Mouse (Mus musculus) neural tube, embryonic 12.5 days (tissue): ENCODE measurements around the gene Cyp2b10. TPM values are rescaled to one million over a fixed set of nuclear protein-coding genes. Genes with fewer than 3 reads are reported as not detected.
"Not testable (repeated sequence)": the region's sequence is repeated elsewhere in the genome, so short reads cannot be mapped to it uniquely, and the experiment has no call there.

Experiments
- ATAC-seq: fragments of 200-750 bp; cut with Nextera tagmentation; 2 replicates; pipeline ENCODE4 v1.8.0; 2017; ENCODE audit warnings: low read depth, mild to moderate bottlenecking, moderate TSS enrichment, moderate library complexity; ENCODE audit not compliant: low FRiP score
- H3K27ac ChIP-seq: fragments of 300-500 bp; sonication (generic); 2 replicates; pipeline ENCODE4 v1.5.1; 2016
- H3K27me3 ChIP-seq: fragments of 300-500 bp; sonication (generic); replicated peaks from 2 replicates; pipeline ENCODE4 v1.6.1; 2016; ENCODE audit warnings: mild to moderate bottlenecking
- H3K36me3 ChIP-seq: fragments of 300-500 bp; sonication (generic); 2 replicates; pipeline ENCODE4 v1.6.1; 2016; ENCODE audit warnings: mild to moderate bottlenecking
- H3K4me1 ChIP-seq: fragments of 300-500 bp; sonication (generic); 2 replicates; pipeline ENCODE4 v1.6.1; 2016
- H3K4me2 ChIP-seq: fragments of 300-500 bp; sonication (generic); replicated peaks from 2 replicates; pipeline ENCODE4 v1.6.1; 2016; ENCODE audit warnings: mild to moderate bottlenecking
- H3K4me3 ChIP-seq: fragments of 300-500 bp; sonication (generic); 2 replicates; pipeline ENCODE4 v1.5.1; 2016
- H3K9ac ChIP-seq: fragments of 300-500 bp; sonication (generic); 2 replicates; pipeline ENCODE4 v1.6.1; 2016; ENCODE audit warnings: mild to moderate bottlenecking
- H3K9me3 ChIP-seq: fragments of 300-500 bp; sonication (generic); 2 replicates; pipeline ENCODE4 v1.6.1; 2016; ENCODE audit warnings: mild to moderate bottlenecking
- WGBS: fragments of 180-500 bp; shearing (Covaris S2); methylation state at CpG from one replicate; pipeline ENCODE4 v1.1.7; 2016; 5-methylcytosine and 5-hydroxymethylcytosine counted together
- polyA plus RNA-seq: library from polyadenylated mRNA; unstranded; fragments of >200 nt; fragmentation: Nextera tagmentation; extraction: Ambion mirVana; gene quantifications from 2 replicates; pipeline ENCODE4 v1.2.1, GENCODE M21; 2016

Cyp2b10 gene
- not detected in 2 replicates for polyA plus RNA-seq

DNA sequence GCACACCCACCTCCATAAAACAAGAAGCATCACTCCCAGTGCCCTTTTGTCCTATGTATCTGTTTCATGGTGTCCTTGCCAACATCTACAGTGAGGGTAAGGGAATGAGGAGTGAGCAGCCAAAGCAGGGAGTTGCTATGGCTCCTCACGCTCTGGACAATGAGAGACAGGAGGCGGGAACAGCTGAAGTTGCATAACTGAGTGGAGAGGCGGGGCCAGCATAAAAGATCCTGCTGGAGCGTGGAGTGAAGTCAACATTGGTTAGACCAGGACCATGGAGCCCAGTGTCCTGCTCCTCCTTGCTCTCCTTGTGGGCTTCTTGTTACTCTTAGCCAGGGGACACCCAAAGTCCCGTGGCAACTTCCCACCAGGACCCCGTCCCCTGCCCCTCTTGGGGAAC is at the start of gene Cyp2b10:
Gene Cyp2b10 (plus strand): TSS at position 210 of the 400 bp plus-strand sequence.
- Histone ChIP-seq H3K4me1 (no peaks in the 10 kb centered on the region), H3K27me3 (no peaks in the 10 kb centered on the region), H3K27ac (no peak within 1 kb of the TSS), H3K4me2 (no peak within 1 kb of the TSS), H3K9ac (no peak within 1 kb of the TSS), H3K36me3 (no peaks in the 10 kb centered on the region), H3K4me3 (no peak within 1 kb of the TSS), H3K9me3 (no peaks in the 10 kb centered on the region)
- 71% methylated on average over 6 of the region's 6 CpGs for WGBS
- no peak for ATAC-seq

DNA sequence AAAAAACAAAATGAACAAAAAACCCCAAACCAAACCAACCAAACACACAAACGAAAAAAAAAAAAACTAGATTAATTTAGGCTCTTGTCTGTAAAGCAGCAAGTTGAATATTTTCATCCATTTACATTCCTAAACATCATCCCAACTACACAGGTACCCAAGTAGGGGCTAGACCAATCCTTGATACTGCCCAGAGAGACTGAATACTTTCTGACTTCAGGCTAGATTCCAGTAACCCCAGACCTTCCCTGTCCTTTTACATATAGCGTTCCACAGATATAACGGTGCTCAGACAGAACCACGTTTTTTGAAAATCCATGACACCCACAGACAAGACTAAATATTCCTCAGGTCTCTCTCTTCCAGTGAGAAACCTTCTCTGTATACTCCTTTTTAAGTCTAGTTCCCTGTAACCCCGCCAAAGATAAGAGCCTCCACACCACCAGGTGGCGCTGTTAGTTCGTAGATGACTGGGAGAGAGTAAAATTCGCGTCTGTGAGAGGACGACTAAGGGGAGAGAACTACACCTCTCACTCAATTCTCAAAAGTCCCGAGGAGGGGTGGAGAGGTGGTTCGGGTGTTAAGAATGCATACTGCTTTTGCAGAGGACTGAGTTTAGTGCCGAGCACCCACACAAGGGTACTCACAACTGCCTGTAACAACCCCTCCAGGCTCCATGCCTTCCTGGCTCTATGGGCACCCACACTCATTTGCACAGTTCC is 49.5 kb upstream of the Cyp2b10 start:
- ATAC-seq: peak; percentile 66; the same call in 1 of the 2 replicates
- Histone ChIP-seq H3K9ac (peak overlapping the region; percentile 18; the same call in 1 of the 2 replicates), H3K4me2 (peak overlapping the region; percentile 59), H3K27ac (no peak overlapping the region), H3K27me3 (no peaks in the 10 kb centered on the region), H3K4me1 (no peaks in the 10 kb centered on the region), H3K4me3 (peak overlapping the region; percentile 34), H3K9me3 (no peaks in the 10 kb centered on the region), H3K36me3 (no peaks in the 10 kb centered on the region)
- 12% methylated on average over 13 of the region's 13 CpGs for WGBS

DNA sequence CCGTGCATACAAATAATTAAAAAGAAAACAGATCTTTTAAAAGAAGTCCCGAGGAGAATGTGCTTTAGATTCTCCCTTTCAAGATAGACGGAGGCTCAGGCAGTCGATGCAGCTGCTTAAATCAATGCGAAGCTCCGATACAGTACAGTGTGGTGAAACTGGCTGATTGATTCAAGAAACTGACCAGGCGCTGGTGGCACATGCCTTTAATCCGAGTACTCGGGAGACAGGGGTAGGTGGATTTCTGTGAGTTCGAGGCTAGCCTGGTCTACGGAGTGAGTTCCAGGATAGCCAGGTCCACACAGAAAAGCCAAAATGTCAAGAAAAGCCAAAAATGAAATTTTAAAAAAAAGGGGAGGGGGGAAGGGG is 49.0 kb upstream of the Cyp2b10 start:
- H3K4me3 ChIP-seq: peak overlapping the region; percentile 34
- peak overlapping the region; percentile 18; the same call in 1 of the 2 replicates for H3K9ac ChIP-seq
- H3K27ac ChIP-seq: no peak overlapping the region
- peak overlapping the region; percentile 59 for H3K4me2 ChIP-seq
- H3K27me3 ChIP-seq: no peaks in the 10 kb centered on the region
- 33% methylated on average over 11 of the region's 11 CpGs for WGBS
- H3K4me1 ChIP-seq: no peaks in the 10 kb centered on the region
- peak; percentile 48; the same call in 1 of the 2 replicates for ATAC-seq
- H3K36me3 ChIP-seq: no peaks in the 10 kb centered on the region
- H3K9me3 ChIP-seq: no peaks in the 10 kb centered on the region

DNA sequence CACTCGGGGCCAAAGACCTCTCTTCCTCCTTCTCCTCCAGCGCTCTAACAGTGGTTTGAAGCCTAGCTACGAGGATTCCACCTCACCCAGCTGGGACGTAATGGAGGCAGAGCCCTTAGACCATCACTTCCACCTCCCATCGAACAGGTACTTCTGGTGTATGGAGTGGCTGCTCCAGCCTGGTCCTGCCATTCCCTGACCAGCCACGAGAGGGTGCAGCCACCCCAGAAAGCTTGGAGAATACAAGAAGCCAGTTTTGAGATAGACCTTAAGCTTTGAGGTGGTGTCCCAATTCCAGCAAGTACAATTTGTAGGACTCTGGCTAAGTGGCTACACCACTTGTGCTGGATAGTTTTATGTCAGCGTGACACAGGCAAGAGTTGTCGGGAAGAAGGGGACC is 42.3 kb upstream of the Cyp2b10 start:
- H3K4me3 ChIP-seq: no peak overlapping the region
- 33% methylated on average over 8 of the region's 8 CpGs for WGBS
- no peaks in the 10 kb centered on the region for H3K4me1 ChIP-seq
- no peak for ATAC-seq
- H3K27ac ChIP-seq: no peak overlapping the region
- H3K9ac ChIP-seq: no peak overlapping the region
- no peak overlapping the region for H3K4me2 ChIP-seq
- no peaks in the 10 kb centered on the region for H3K9me3 ChIP-seq
- no peaks in the 10 kb centered on the region for H3K36me3 ChIP-seq
- no peaks in the 10 kb centered on the region for H3K27me3 ChIP-seq

DNA sequence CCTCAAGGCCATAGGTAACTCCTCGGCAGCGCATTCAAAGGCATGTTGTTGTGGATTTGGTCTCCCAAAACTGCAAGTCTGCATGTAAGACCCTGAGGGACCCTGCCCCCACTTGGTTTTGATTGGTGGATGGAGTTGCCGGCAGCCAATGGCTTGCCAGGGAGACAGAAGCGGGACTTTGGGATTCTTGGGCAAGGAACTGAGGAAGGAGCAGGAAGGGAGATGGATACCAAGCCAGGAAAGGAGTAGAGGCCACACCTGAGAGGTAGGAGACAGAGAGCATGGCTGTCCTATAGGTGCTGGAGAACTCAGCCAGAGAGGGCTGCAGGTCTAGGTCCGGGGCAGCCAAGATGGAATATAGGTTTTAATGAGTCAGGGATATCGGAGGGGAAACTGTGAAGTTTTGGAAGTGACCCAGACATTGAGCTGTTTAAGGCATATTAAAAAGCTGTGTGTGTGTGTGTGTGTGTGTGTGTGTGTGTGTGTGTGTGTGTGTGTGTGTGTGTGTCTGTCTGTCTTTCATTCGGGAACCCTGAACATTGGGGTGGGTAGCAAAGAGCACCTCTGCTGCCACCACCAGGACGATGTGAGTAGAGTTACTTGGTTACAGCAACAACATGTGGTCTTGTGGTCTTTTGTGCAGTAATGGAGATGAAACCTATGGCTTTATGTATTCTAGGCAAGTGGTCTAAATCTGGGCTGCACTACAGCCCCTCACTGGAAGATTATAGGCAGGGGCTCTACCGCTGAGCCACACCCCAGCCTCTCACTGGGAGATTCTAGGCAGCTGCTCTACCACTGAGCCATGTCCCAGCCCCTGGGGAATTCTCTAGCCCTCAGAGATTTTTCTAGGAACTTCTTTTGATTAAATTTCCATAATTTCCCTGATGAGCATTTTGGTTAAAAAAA is 37.2 kb upstream of the Cyp2b10 start:
- H3K9me3 ChIP-seq: no peaks in the 10 kb centered on the region
- no peaks in the 10 kb centered on the region for H3K36me3 ChIP-seq
- peak overlapping the region; percentile 53 for H3K4me2 ChIP-seq
- WGBS: 26% methylated on average over 9 of the region's 9 CpGs
- no peaks in the 10 kb centered on the region for H3K4me1 ChIP-seq
- ATAC-seq: no peak; the same call in 1 of the 2 replicates
- no peak overlapping the region for H3K9ac ChIP-seq
- no peaks in the 10 kb centered on the region for H3K27me3 ChIP-seq
- H3K4me3 ChIP-seq: no peak overlapping the region
- no peak overlapping the region for H3K27ac ChIP-seq

DNA sequence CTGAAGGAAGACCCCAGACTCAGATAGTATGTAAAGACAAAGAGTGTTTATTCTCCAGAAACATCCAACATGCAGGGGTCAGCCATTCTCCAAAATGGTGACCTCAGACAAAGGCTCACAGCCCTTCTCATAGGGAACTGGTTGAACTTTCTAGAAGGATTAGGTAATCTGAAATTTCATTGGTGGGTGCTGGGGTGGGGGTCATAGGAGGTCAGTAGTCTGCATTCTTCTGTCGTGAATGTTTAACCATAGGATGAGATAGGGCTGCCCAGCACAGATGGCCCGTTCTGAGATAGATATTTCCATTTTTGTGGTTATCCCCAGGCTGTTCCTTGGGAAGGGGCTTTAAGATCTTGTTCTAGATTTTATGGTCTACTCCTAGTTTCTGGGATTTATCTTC is 35.1 kb upstream of the Cyp2b10 start:
- Histone ChIP-seq H3K9ac (no peak overlapping the region), H3K4me1 (no peaks in the 10 kb centered on the region), H3K27ac (no peak overlapping the region), H3K27me3 (no peaks in the 10 kb centered on the region), H3K4me2 (no peak overlapping the region), H3K9me3 (no peaks in the 10 kb centered on the region), H3K36me3 (no peaks in the 10 kb centered on the region), H3K4me3 (no peak overlapping the region)
- no peak for ATAC-seq
- 84% methylated on average over 2 of the region's 2 CpGs for WGBS

DNA sequence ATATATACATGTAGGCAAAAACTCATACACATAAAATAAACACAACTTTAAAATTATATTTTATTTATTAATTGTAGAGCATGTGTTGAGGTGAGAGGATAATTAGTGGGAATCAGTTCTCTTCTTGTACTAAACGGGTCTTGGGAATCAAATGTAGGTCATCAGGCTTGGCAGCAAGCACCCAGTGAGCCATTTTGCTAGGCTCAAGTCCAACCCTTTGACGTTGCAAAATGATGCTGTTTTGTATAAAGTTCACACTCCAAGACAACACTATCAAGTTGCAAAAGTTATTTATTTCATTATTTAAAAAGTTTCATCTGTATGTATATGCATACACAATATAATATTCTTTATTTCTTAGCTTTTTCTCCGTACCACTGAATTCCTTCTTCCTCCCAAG is 33.7 kb upstream of the Cyp2b10 start:
- Histone ChIP-seq H3K27ac (no peak overlapping the region), H3K27me3 (no peaks in the 10 kb centered on the region), H3K9ac (no peak overlapping the region), H3K9me3 (0 out of 2 replicates have a peak, but pooled peaks cover 7% of the 10 kb centered on the region), H3K4me1 (no peaks in the 10 kb centered on the region), H3K4me2 (no peak overlapping the region), H3K36me3 (no peaks in the 10 kb centered on the region), H3K4me3 (no peak overlapping the region)
- WGBS: 87% methylated on average over 3 of the region's 3 CpGs
- ATAC-seq: no peak

DNA sequence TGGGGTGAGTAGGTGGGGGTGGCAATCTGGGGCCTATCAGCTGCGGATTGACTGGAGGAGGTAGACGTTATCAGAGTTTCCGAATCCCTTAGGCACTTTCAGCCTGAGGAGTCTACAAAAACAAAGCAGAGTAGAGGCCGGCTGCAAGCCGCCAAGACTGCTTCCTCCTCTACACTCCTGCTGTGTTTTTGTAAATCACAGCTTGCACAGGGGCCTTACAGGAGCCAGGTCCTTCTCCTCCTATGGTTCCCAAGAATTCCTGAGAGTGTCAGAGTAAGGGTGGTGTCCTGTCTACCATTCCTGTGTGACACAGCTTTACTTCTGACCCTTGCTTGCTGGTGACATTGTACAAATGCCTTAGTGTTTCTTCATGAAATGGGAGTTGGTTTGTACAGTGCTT is 32.6 kb upstream of the Cyp2b10 start:
- no peak overlapping the region for H3K27ac ChIP-seq
- H3K9me3 ChIP-seq: 0 out of 2 replicates have a peak, but pooled peaks cover 7% of the 10 kb centered on the region
- no peaks in the 10 kb centered on the region for H3K36me3 ChIP-seq
- no peak overlapping the region for H3K4me3 ChIP-seq
- H3K9ac ChIP-seq: no peak overlapping the region
- no peaks in the 10 kb centered on the region for H3K27me3 ChIP-seq
- no peak overlapping the region for H3K4me2 ChIP-seq
- ATAC-seq: no peak
- no peaks in the 10 kb centered on the region for H3K4me1 ChIP-seq
- 37% methylated on average over 5 of the region's 5 CpGs for WGBS

DNA sequence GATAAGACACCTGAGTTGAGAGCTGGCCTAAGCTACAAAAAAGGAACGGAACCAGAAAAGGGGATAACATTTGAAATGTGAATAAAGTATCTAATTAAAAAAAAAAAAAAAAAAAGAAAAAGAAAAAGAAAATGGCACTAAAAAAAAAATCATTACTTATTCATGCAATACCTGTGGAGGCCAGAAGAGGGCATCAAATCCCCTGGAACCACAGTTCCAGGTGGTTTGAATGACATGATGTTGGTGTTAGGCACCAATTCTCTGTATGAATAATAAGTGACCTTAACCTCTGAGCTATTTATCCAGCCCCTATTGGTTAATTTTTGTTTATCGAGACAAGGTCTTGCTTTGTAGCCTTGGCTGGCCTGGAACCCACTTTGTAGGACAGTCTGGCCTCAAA is 27.6 kb upstream of the Cyp2b10 start:
- Histone ChIP-seq H3K27me3 (no peaks in the 10 kb centered on the region), H3K4me2 (no peak overlapping the region), H3K4me3 (no peak overlapping the region), H3K36me3 (no peaks in the 10 kb centered on the region), H3K9me3 (0 out of 2 replicates have a peak, but pooled peaks cover 9% of the 10 kb centered on the region), H3K4me1 (no peaks in the 10 kb centered on the region), H3K27ac (no peak overlapping the region), H3K9ac (no peak overlapping the region)
- WGBS: 77% methylated on average over 2 of the region's 2 CpGs
- ATAC-seq: no peak

DNA sequence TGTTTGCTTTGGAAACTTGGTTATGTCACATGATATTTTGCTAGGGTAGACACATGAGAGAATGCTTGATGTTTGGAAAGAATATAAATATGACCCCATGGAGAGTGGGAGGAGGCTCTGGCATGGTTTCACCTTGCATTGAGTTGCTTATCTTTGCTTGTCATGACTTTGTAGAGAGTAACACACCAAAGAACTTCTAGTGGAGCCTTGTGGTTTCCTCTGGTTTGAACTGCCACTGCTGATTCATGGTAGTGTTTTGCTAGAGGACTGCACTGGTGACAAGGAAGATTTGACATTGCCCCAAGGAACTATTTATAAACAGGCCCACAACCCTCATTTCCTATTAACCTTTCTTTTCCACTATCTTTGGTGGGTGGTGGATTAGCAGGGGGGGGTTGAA is 24.8 kb upstream of the Cyp2b10 start:
- Histone ChIP-seq H3K9ac (no peak overlapping the region), H3K36me3 (no peaks in the 10 kb centered on the region), H3K27me3 (no peaks in the 10 kb centered on the region), H3K4me2 (no peak overlapping the region), H3K27ac (no peak overlapping the region), H3K4me3 (no peak overlapping the region), H3K9me3 (0 out of 2 replicates have a peak, but pooled peaks cover 9% of the 10 kb centered on the region), H3K4me1 (no peaks in the 10 kb centered on the region)
- ATAC-seq: no peak

DNA sequence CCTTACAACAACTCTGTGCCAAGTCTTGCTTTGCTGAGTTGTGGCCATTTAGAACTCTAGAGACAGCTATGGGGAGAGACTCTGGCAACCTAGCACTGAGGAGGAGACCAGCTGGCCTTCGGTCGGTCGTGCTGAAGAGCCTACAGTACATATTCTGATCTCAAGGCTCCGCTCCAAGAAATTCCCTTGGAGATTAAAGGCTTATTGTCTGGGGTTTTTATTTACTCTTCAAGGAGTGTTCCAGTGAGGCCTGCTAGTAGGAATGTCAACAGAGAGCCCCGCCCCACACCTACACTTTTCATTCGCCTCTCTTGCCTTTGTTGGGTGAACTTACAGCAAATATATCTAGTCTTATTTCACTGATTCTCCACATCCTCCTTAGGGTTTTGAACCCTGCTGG is 18.7 kb upstream of the Cyp2b10 start:
- 56% methylated on average over 6 of the region's 6 CpGs for WGBS
- no peak overlapping the region for H3K4me3 ChIP-seq
- H3K4me2 ChIP-seq: no peak overlapping the region
- no peak for ATAC-seq
- H3K9me3 ChIP-seq: no peaks in the 10 kb centered on the region
- no peaks in the 10 kb centered on the region for H3K36me3 ChIP-seq
- H3K4me1 ChIP-seq: no peaks in the 10 kb centered on the region
- no peak overlapping the region for H3K27ac ChIP-seq
- H3K9ac ChIP-seq: no peak overlapping the region
- H3K27me3 ChIP-seq: no peaks in the 10 kb centered on the region

DNA sequence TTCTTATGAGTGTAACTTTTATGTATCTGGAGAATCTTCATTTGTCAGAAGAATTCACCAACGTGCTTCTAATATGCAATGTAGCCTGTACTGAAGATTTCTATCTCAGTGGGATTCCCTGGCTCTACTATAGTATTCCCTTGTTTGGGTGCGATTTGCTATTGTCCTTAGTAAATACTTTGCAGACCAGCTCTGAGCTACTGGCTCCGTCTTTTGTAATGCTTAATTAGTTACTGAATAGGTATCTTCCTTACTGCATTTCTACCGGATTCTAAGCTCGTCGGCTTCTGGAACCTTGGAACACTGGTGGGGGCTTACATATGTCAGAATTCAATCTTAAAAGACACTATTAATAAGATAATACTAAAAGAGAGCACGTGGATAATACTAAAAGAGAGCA is 16.7 kb upstream of the Cyp2b10 start:
- H3K27ac ChIP-seq, H3K27me3 ChIP-seq, H3K9me3 ChIP-seq, H3K4me3 ChIP-seq, H3K9ac ChIP-seq, H3K4me1 ChIP-seq, ATAC-seq, H3K4me2 ChIP-seq, H3K36me3 ChIP-seq: not testable (repeated sequence)
- WGBS: 6% methylated on average over 7 of the region's 7 CpGs
